Mouse (Mus musculus): ENCODE data around the gene Rin3. TPM values are rescaled to one million over a fixed set of nuclear protein-coding genes. Genes with fewer than 3 reads are reported as not detected.
"Not testable (repeated sequence)": the region's sequence is repeated elsewhere in the genome, so short reads cannot be mapped to it uniquely, and the experiment has no call there.

Rin3 gene
- polyA plus RNA-seq, 1 experiment from 2014 or later = 7.1 TPM

DNA sequence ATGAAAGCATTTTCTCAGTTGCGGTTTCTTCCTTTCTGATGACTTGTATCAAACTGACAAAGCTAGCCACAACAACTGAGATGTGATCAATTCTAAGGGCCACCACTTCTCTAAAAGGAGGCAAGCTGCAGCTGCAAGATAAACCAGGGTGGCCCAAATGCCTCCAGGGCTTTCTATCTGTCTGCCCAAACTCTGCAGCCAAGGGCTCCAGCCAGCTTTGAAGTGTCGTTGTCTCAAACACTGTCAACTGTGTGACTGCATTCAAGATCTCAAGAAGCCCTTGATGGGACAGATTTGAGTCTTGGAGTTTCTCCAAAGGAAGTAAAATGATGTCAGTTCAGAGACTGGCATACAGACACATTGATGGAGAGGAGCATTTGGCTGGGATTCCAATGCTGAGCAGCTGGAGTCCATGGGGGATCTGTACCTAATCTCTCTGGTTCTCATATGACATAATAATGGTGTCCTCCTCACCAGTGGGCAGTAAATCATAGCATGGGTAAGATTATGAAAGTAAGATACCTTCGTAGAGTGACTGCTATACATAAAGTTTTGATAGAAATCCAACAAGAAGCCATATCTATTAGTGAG lies 24.2 kb upstream of the Rin3 start:
- H3K4me1 ChIP-seq = peaks cover 34% of the 10 kb centered on the region
- H3K9me3 ChIP-seq = no peaks in the 10 kb centered on the region
- no peaks in the 10 kb centered on the region for H3K27me3 ChIP-seq
- H3K27ac ChIP-seq = no peak overlapping the region
- no peak overlapping the region for H3K4me3 ChIP-seq
- H3K9ac ChIP-seq = no peak overlapping the region
- WGBS = 79% methylated on average over 3 of the region's 3 CpGs
- no peaks in the 10 kb centered on the region for H3K36me3 ChIP-seq
- no peak for ATAC-seq (ENCODE audit: low FRiP score, low read depth)
- H3K4me2 ChIP-seq (replicated peaks) = no peak overlapping the region

GRCm38 (mm10) chr12:102261933-102262396 lies 20.9 kb upstream of the Rin3 start:
- H3K9me3 ChIP-seq = no peaks in the 10 kb centered on the region
- no peak overlapping the region for H3K4me3 ChIP-seq
- no peak overlapping the region for H3K9ac ChIP-seq
- WGBS = 9% methylated on average over 8 of the region's 8 CpGs
- ATAC-seq (ENCODE audit: low FRiP score, low read depth) = peak; percentile 81
- H3K4me1 ChIP-seq = peaks cover 40% of the 10 kb centered on the region
- H3K27me3 ChIP-seq = no peaks in the 10 kb centered on the region
- no peaks in the 10 kb centered on the region for H3K36me3 ChIP-seq
- no peak overlapping the region for H3K4me2 ChIP-seq (replicated peaks)
- H3K27ac ChIP-seq = peak overlapping the region; percentile 65

GRCm38 (mm10) chr12:102262809-102263208 lies 20.0 kb upstream of the Rin3 start:
- H3K27me3 ChIP-seq = no peaks in the 10 kb centered on the region
- H3K4me1 ChIP-seq = peaks cover 40% of the 10 kb centered on the region
- no peak overlapping the region for H3K27ac ChIP-seq
- H3K4me2 ChIP-seq (replicated peaks) = no peak overlapping the region
- H3K9me3 ChIP-seq = no peaks in the 10 kb centered on the region
- no peaks in the 10 kb centered on the region for H3K36me3 ChIP-seq
- ATAC-seq (ENCODE audit: low FRiP score, low read depth) = no peak
- no peak overlapping the region for H3K9ac ChIP-seq
- WGBS = 91% methylated on average over 2 of the region's 2 CpGs
- H3K4me3 ChIP-seq = no peak overlapping the region

DNA sequence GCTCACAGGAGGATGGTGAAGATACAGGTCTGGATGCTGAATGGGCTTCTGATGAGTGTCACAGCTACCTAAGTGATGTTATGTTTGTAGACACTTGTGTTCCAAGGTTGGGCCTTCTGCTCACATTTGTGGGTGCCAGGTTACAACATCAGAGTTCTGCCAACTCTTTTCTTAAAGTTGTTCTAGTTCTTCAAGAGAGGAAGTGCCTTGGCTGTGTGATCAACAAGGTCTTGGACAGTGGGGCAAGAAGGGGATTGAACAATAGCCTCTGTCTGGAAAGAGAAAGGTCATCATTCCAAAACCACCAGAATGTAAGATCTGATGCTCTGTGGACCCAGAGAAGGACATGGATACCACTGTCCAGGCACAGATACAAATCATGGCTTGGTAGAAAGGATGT lies 19.6 kb upstream of the Rin3 start:
- no peaks in the 10 kb centered on the region for H3K27me3 ChIP-seq
- H3K4me3 ChIP-seq = no peak overlapping the region
- H3K4me1 ChIP-seq = peaks cover 40% of the 10 kb centered on the region
- no peaks in the 10 kb centered on the region for H3K36me3 ChIP-seq
- ATAC-seq (ENCODE audit: low FRiP score, low read depth) = no peak
- H3K9ac ChIP-seq = no peak overlapping the region
- no peak overlapping the region for H3K4me2 ChIP-seq (replicated peaks)
- no peaks in the 10 kb centered on the region for H3K9me3 ChIP-seq
- H3K27ac ChIP-seq = no peak overlapping the region; the same call in 1 of the 2 replicates

DNA sequence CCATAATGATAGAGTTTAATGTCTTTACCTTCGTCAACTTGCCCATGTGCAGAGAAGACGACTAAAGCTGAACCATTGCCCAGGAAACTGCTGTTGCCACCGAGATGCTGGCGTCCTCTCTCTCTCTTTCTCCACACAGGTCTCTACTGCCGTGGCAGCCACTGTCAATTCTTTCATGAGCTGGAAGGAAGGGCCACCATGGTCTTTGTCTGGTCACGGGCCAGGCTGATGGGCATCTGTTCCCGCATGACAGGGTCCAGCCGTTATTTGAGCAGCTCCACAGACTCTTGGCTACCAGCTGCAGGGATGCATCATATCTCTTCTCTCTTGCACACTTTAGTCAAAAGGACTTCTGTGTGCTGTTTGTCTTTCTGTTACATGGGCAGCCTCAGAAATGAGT lies 16.4 kb upstream of the Rin3 start:
- Histone ChIP-seq H3K4me2 (replicated peaks) (no peak overlapping the region), H3K9me3 (no peaks in the 10 kb centered on the region), H3K27me3 (no peaks in the 10 kb centered on the region), H3K27ac (no peak overlapping the region), H3K36me3 (no peaks in the 10 kb centered on the region), H3K9ac (no peak overlapping the region), H3K4me1 (peaks cover 28% of the 10 kb centered on the region), H3K4me3 (no peak overlapping the region)
- WGBS = 88% methylated on average over 8 of the region's 8 CpGs
- no peak for ATAC-seq (ENCODE audit: low FRiP score, low read depth)

DNA sequence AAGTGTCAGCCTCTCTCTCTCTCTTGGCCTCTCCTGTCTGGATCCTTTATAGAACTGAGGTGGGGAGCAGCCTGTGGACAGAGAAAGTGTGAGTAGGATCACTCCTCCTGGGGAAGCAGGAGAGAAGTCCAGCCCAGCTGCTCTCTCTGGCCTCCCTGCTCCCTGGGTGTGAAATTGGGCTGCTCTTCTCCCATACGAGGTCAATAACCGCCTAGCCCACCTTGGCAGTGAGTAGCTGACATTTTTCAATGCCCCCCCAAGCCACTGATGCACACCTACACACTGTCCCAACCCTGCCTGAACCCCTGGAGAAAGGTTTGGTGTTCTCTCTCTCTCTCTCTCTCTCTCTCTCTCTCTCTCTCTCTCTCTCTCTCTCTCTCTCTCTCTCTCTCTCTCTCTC lies 13.7 kb upstream of the Rin3 start:
- no peak overlapping the region for H3K27ac ChIP-seq
- H3K36me3 ChIP-seq = no peaks in the 10 kb centered on the region
- H3K9ac ChIP-seq = no peak overlapping the region
- H3K4me3 ChIP-seq = no peak overlapping the region
- no peaks in the 10 kb centered on the region for H3K27me3 ChIP-seq
- H3K4me2 ChIP-seq (replicated peaks) = no peak overlapping the region
- ATAC-seq (ENCODE audit: low FRiP score, low read depth) = no peak
- H3K4me1 ChIP-seq = peaks cover 1% of the 10 kb centered on the region; the same call in 1 of the 2 replicates
- no peaks in the 10 kb centered on the region for H3K9me3 ChIP-seq
- WGBS = 28% methylated on average over 2 of the region's 2 CpGs

DNA sequence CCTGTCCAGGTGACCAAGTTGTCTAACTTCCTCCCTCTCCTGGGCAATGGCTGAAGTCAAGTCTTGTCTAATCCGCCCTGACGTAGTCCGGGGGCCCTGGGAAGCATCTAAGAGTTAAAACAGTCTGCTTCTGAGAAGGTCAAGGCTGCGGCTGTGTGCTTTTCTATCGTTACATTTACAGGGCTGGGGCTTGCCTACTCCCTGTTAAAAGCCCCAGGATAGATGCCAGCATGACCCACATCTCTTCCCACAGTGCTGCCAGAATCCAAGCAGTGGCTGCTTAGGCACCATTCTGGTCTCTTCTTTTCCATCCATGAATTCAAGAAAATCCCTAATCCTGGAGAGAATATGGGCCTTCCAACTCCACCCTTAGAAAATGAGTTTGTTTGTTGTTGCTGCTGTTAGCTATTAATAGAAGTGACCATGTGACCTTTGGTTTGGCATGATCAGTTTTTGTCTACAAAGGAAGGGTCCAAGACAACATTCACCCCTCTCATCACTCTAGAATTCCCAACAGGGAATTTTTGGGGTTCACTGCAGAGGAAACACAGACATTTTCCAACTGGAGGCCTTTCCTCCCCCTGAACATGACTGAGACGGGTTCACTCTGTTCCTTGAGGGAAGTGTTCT lies 12.0 kb upstream of the Rin3 start:
- H3K36me3 ChIP-seq = no peaks in the 10 kb centered on the region
- WGBS = 67% methylated on average over 6 of the region's 6 CpGs
- H3K4me2 ChIP-seq (replicated peaks) = no peak overlapping the region
- H3K4me1 ChIP-seq = no peaks in the 10 kb centered on the region
- H3K4me3 ChIP-seq = no peak overlapping the region
- H3K27me3 ChIP-seq = no peaks in the 10 kb centered on the region
- ATAC-seq (ENCODE audit: low FRiP score, low read depth) = no peak
- no peak overlapping the region for H3K9ac ChIP-seq
- H3K27ac ChIP-seq = no peak overlapping the region
- H3K9me3 ChIP-seq = no peaks in the 10 kb centered on the region

GRCm38 (mm10) chr12:102271447-102271846 lies 11.4 kb upstream of the Rin3 start:
- H3K9ac ChIP-seq = no peak overlapping the region
- H3K27ac ChIP-seq = no peak overlapping the region
- ATAC-seq (ENCODE audit: low FRiP score, low read depth) = no peak
- no peak overlapping the region for H3K4me2 ChIP-seq (replicated peaks)
- 82% methylated on average over 4 of the region's 4 CpGs for WGBS
- H3K9me3 ChIP-seq = no peaks in the 10 kb centered on the region
- H3K27me3 ChIP-seq = no peaks in the 10 kb centered on the region
- no peak overlapping the region for H3K4me3 ChIP-seq
- H3K36me3 ChIP-seq = no peaks in the 10 kb centered on the region
- no peaks in the 10 kb centered on the region for H3K4me1 ChIP-seq

- ATAC-seq (ENCODE audit: low FRiP score, low read depth) = no peak
- Histone ChIP-seq H3K4me1 (no peaks in the 10 kb centered on the region), H3K27me3 (no peaks in the 10 kb centered on the region), H3K4me3 (no peak overlapping the region), H3K27ac (no peak overlapping the region), H3K4me2 (replicated peaks) (no peak overlapping the region), H3K36me3 (no peaks in the 10 kb centered on the region), H3K9me3 (peaks cover 10% of the 10 kb centered on the region), H3K9ac (no peak overlapping the region)
- 55% methylated on average over 7 of the region's 7 CpGs for WGBS
Observed at GRCm38 (mm10) chr12:102275833-102276443, 6.9 kb upstream of the Rin3 start.

DNA sequence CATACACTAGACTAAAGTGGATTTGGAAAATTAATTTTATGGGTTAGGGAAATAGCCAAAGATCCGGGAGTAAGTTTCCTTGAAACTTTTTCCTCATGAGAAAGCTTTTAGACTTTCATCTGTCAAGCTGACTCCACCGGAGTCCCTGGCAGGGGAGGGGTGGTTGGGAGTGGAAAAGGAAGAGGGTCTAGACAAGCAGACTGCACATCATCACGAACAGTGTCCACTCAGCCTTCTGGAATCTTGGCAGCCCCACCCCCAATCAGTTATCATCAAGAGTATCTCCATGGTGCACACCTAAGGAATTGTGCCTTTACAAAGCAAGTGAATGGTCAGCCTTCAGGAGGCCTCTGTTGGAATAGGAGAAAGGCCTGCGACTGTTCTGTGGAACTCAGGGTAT lies 2.6 kb upstream of the Rin3 start:
- not testable (repeated sequence) for H3K4me2 ChIP-seq (replicated peaks); H3K9me3 ChIP-seq; H3K9ac ChIP-seq; H3K4me3 ChIP-seq; ATAC-seq (ENCODE audit: low FRiP score, low read depth); H3K36me3 ChIP-seq; H3K27ac ChIP-seq
- Histone ChIP-seq H3K4me1 (peaks cover 16% of the 10 kb centered on the region), H3K27me3 (peaks cover 14% of the 10 kb centered on the region; the same call in 1 of the 2 replicates)
- WGBS = 53% methylated on average over 4 of the region's 4 CpGs

DNA sequence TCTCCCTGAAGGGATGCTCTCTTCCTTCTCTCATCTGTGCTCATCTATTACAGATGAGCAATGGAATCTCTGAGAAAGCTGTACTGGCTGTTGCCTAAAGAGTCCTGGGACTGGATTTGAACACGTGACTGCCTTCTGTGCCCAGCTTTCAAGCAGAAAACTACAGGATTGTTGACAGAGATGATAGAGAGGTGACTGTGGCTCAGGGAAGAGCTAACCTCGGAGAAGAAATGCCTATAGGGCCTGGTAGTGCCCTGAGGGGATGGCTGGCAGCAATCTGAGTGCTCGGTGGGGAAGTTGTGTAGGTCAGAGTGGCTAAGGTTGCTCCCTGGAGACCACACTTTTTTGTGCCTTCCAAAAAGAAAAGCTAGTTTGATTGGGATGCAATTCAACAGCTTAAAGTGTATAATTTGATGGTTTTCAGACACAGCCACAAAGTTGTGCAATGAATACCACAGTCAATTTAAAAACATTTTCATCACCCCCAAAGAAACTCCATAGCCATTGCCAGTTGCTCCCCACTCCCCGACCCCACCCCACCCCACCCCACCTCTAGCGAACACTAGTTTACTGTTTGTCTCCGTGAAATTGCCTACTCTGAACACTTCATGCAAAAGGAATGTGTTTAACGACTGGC lies 1.9 kb upstream of the Rin3 start:
- H3K4me2 ChIP-seq (replicated peaks) = no peak overlapping the region
- H3K36me3 ChIP-seq = no peaks in the 10 kb centered on the region
- H3K9ac ChIP-seq = no peak overlapping the region
- peaks cover 14% of the 10 kb centered on the region; the same call in 1 of the 2 replicates for H3K27me3 ChIP-seq
- no peak overlapping the region for H3K27ac ChIP-seq
- H3K4me3 ChIP-seq = no peak overlapping the region
- peaks cover 10% of the 10 kb centered on the region for H3K9me3 ChIP-seq
- 47% methylated on average over 7 of the region's 7 CpGs for WGBS
- peaks cover 20% of the 10 kb centered on the region for H3K4me1 ChIP-seq
- no peak for ATAC-seq (ENCODE audit: low FRiP score, low read depth)

- no peak for ATAC-seq (ENCODE audit: low FRiP score, low read depth)
- no peak overlapping the region for H3K9ac ChIP-seq
- H3K4me2 ChIP-seq (replicated peaks) = peak overlapping the region; percentile 94; the same call in 1 of the 2 replicates
- H3K9me3 ChIP-seq = peaks cover 10% of the 10 kb centered on the region
- peaks cover 14% of the 10 kb centered on the region; the same call in 1 of the 2 replicates for H3K27me3 ChIP-seq
- H3K36me3 ChIP-seq = no peaks in the 10 kb centered on the region
- no peak overlapping the region for H3K27ac ChIP-seq
- 53% methylated on average over 2 of the region's 2 CpGs for WGBS
- no peak overlapping the region for H3K4me3 ChIP-seq
- H3K4me1 ChIP-seq = peaks cover 29% of the 10 kb centered on the region
Observed at GRCm38 (mm10) chr12:102282126-102282525, 722 bp upstream of the Rin3 start.

Data from limb, embryonic 13.5 days (tissue).